Comparison of ENCODE assay signal across 27 mouse cellular contexts in the genomic region with DNA sequence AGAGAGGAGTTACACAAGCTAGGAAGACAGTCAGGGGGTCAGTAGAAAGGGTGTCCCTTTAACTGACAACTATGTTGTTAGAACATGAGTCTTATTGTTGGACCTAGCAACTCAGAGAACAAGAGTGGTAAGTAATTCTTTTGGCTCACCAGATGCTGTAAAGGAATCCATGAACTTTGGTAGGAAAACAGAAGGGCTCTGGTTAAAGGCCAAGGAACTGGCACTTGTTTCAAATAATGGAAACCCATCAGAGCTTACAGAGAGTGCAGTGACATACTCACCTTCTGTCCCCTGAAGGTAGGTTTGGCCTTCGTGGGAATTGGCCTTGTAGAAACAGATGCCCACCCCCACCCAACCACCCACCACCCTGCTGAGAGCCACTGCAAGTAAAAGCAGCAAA.
DNase-seq lines count a peak whose midpoint lies in the region; ATAC-seq and TF ChIP-seq lines count a peak whose summit lies in the region.
"Had no signal": no experiment of that assay in that cellular context is flagged by ENCODE, and none has a peak within 500 bp of the region (broad histone marks: within the 10 kb centered on the region; RNA-seq: fewer than 3 reads in every experiment).

No protein-coding gene starts in this region.

- no peak overlapping the region for H3K9ac ChIP-seq in kidney, embryonic 16.5 days (replicated peaks; ENCODE audit: low read length)
- no peak overlapping the region for H3K9ac ChIP-seq in liver, embryonic 15.5 days
- H3K9ac ChIP-seq: embryonic facial prominence, embryonic 13.5 days; forebrain, embryonic 12.5 days; forebrain, embryonic 15.5 days; heart, embryonic 12.5 days; heart, embryonic 15.5 days; hindbrain, embryonic 13.5 days had no signal

- WGBS in kidney, adult 2 months = 20% methylated on average over 1 of the region's 1 CpGs
- WGBS in kidney, embryonic 16.5 days = 55% methylated on average over 1 of the region's 1 CpGs
- 35% methylated on average over 1 of the region's 1 CpGs for WGBS in liver, embryonic 15.5 days (ENCODE audit: insufficient replicate concordance)

- no peaks in the 10 kb centered on the region for H3K27me3 ChIP-seq in kidney, adult 2 months (replicated peaks; ENCODE audit: control insufficient read depth, insufficient read depth, low read length)
- H3K27me3 ChIP-seq in kidney, embryonic 16.5 days (ENCODE audit: insufficient read depth, low read length) = no peaks in the 10 kb centered on the region
- H3K27me3 ChIP-seq in liver, embryonic 15.5 days = no peaks in the 10 kb centered on the region
- H3K27me3 ChIP-seq: embryonic facial prominence, embryonic 13.5 days; forebrain, embryonic 12.5 days; forebrain, embryonic 15.5 days; heart, embryonic 12.5 days; heart, embryonic 15.5 days; hindbrain, embryonic 13.5 days had no signal

- TF ChIP-seq POLR2A in kidney, adult 2 months (IDR thresholded peaks at IDR 0.05; ENCODE audit: low read depth, low read length) = no peak

- peak overlapping the region; percentile 99 for H3K27ac ChIP-seq in kidney, adult 2 months (ENCODE audit: insufficient read depth, low read depth, low read length)
- H3K27ac ChIP-seq in kidney, embryonic 16.5 days (ENCODE audit: low read length) = peak overlapping the region; percentile 82; the same call in 1 of the 2 replicates
- H3K27ac ChIP-seq in liver, embryonic 15.5 days (replicated peaks) = 0 out of 2 replicates have a peak overlapping the region, but pooled peaks have one; percentile 45
- H3K27ac ChIP-seq: embryonic facial prominence, embryonic 10.5 days; embryonic facial prominence, embryonic 13.5 days; forebrain, embryonic 12.5 days; forebrain, embryonic 15.5 days; heart, embryonic 15.5 days; hindbrain, embryonic 10.5 days; hindbrain, embryonic 13.5 days had no signal

- no peak for TF ChIP-seq CTCF in kidney, adult 2 months (conservative IDR thresholded peaks at IDR 0.05; ENCODE audit: insufficient read depth, insufficient read length, low read depth, low read length)

- no peaks in the 10 kb centered on the region for H3K36me3 ChIP-seq in kidney, adult 2 months (ENCODE audit: control insufficient read depth, insufficient read depth, low read length)
- no peaks in the 10 kb centered on the region for H3K36me3 ChIP-seq in kidney, embryonic 16.5 days (ENCODE audit: insufficient read depth, low read length)
- H3K36me3 ChIP-seq in liver, embryonic 15.5 days (replicated peaks) = no peaks in the 10 kb centered on the region
- H3K36me3 ChIP-seq: embryonic facial prominence, embryonic 10.5 days; embryonic facial prominence, embryonic 13.5 days; forebrain, embryonic 12.5 days; forebrain, embryonic 15.5 days; heart, embryonic 12.5 days; heart, embryonic 15.5 days; hindbrain, embryonic 10.5 days; hindbrain, embryonic 13.5 days had no signal

- H3K4me1 ChIP-seq in kidney, adult 2 months (ENCODE audit: control insufficient read depth, insufficient read depth, low read length) = peaks cover 25% of the 10 kb centered on the region
- H3K4me1 ChIP-seq in kidney, embryonic 16.5 days (ENCODE audit: insufficient read depth, low read length) = peaks cover 10% of the 10 kb centered on the region
- peaks cover 32% of the 10 kb centered on the region for H3K4me1 ChIP-seq in liver, embryonic 15.5 days (replicated peaks)
- H3K4me1 ChIP-seq: embryonic facial prominence, embryonic 10.5 days; forebrain, embryonic 12.5 days; forebrain, embryonic 15.5 days; heart, embryonic 12.5 days; heart, embryonic 15.5 days; hindbrain, embryonic 10.5 days had no signal

- peak; percentile 63 for DNase-seq in kidney, adult 2 months
- DNase-seq in kidney, adult 11 months = no peak
- DNase-seq in kidney, adult 18-20 months = no peak
- no peak for DNase-seq in liver
- peak; percentile 48 for DNase-seq in adipocyte (ENCODE audit: low spot score)
- DNase-seq in c-Kit-positive CD71-positive TER-119-positive erythroid progenitor cells, embryonic 14.5 days (ENCODE audit: low spot score) = no peak
- DNase-seq: adrenal gland, postnatal 36 days; cerebellum, adult 11 months; cerebellum, adult 2 months; cerebellum, adult 9-11 months; cerebellum, postnatal 25 days; gastrocnemius, postnatal 25 days; heart, adult 18-20 months; heart, postnatal 10 days; heart, postnatal 36 days had no signal

- H3K4me2 ChIP-seq in kidney, embryonic 16.5 days (replicated peaks; ENCODE audit: low read depth, low read length) = no peak overlapping the region
- H3K4me2 ChIP-seq in liver, embryonic 15.5 days = no peak overlapping the region
- H3K4me2 ChIP-seq: embryonic facial prominence, embryonic 13.5 days; forebrain, embryonic 12.5 days; forebrain, embryonic 15.5 days; heart, embryonic 12.5 days; heart, embryonic 15.5 days; hindbrain, embryonic 13.5 days had no signal

- ATAC-seq in kidney, embryonic 16.5 days (ENCODE audit: low FRiP score, low TSS enrichment) = no peak
- no peak for ATAC-seq in liver, embryonic 15.5 days (ENCODE audit: insufficient read depth)
- ATAC-seq: activated CD4-positive, CD25-positive, alpha-beta regulatory T cell, adult 4 months; forebrain, embryonic 15.5 days had no signal

- H3K9me3 ChIP-seq in kidney, embryonic 16.5 days (ENCODE audit: low read length) = no peaks in the 10 kb centered on the region
- no peaks in the 10 kb centered on the region for H3K9me3 ChIP-seq in liver, embryonic 15.5 days (replicated peaks)
- H3K9me3 ChIP-seq: embryonic facial prominence, embryonic 10.5 days; embryonic facial prominence, embryonic 13.5 days; forebrain, embryonic 12.5 days; forebrain, embryonic 15.5 days; heart, embryonic 15.5 days; hindbrain, embryonic 10.5 days; hindbrain, embryonic 13.5 days had no signal

- no peak overlapping the region for H3K4me3 ChIP-seq in kidney, adult 2 months (ENCODE audit: insufficient read depth, low read depth, low read length)
- no peak overlapping the region for H3K4me3 ChIP-seq in kidney, embryonic 16.5 days (ENCODE audit: low read length)
- H3K4me3 ChIP-seq in liver, embryonic 15.5 days (replicated peaks) = no peak overlapping the region
- H3K4me3 ChIP-seq: embryonic facial prominence, embryonic 10.5 days; embryonic facial prominence, embryonic 13.5 days; erythroblast, embryonic 14.5 days; forebrain, embryonic 12.5 days; forebrain, embryonic 15.5 days; heart, embryonic 12.5 days; heart, embryonic 15.5 days; hindbrain, embryonic 10.5 days; hindbrain, embryonic 13.5 days had no signal

Comparison
In these comparisons a context has a peak if more than half of its experiments do, and no peak if none do; other contexts are left out.
1. DNase-seq: peak in kidney, adult 2 months (single experiment) and adipocyte (single experiment); none in kidney, adult 11 months (single experiment), kidney, adult 18-20 months (single experiment), liver (single experiment) and c-Kit-positive CD71-positive TER-119-positive erythroid progenitor cells, embryonic 14.5 days (single experiment).
2. H3K27ac ChIP-seq: peak in every context shown above with its lines; median percentile 99 in kidney, adult 2 months; 82 in kidney, embryonic 16.5 days; 45 in liver, embryonic 15.5 days.